Mouse (Mus musculus): ENCODE results near the gene Rap1b.

Rap1b gene

GRCm38 (mm10) chr10:117845597-117846259 is at the start of gene Rap1b:
Gene Rap1b, minus strand, starts transcription at chr10:117846035.
- peak; percentile 87 for DNase-seq (ENCODE audit: low read depth, low spot score)

DNA sequence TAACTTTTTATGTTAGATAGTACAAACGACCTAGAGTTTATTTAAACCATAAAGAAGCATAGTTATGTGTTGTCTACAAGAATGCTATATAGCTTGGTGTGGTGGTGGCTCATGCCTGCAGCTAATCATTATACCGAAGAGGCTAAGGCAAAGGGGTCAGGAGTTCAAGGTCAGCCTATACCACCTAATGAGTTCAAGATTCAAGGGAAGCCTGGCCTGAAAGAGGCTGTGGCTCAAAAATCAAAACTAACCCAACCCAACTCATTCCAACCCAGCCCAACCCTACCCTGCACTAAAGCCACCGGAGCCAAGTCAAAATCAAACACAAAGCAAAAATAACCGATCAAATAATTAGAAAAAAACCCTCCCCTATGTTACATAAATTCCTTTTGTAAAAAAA is 49.4 kb upstream of the Rap1b start:
- DNase-seq (ENCODE audit: low read depth, low spot score) = peak; percentile 65

DNA sequence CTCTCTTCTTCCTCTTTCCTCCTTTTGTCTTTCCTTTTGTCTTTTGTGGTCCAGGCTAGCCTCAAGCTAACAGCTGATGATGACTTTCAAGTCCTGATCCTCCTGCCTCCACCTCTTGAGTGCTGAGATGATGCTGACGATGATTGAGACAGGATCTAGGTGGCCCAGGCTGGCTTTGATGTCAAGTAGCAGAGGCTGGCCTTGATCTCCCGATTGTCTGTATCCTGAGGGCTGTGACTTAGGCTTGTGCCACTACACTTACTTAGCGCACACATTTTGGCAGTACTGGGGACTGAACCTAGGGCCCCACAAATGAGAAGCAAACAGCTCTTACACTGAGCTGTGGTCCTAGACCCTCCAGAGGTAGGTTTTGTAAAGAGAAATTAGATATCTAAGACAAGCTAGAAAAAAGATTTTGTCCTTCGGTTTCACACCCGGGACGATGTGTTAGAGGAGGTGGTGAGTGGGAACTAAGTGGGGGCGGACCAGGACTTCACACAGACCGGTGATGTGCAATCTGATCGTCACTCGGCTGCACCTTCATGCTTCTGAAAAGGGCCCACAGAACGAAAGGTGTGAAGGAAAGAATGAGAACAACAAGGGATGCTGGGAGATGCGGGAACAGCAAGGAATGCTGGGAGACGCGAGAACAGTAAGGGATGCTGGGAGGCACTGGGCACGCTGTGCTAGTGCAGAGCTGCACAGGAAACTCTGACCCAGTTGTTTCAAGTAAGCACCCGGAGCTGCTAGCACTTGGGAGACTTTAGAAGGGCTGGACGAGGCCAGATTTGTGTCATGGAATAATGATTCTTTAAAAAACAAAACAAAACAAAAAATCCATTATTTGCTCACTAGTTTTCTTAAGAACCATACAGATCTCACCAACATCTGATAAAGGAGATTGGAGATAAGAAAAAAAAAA is 48.5 kb upstream of the Rap1b start:
- peak; percentile 38 for DNase-seq (ENCODE audit: low read depth, low spot score)

- peak; percentile 39 for DNase-seq (ENCODE audit: low read depth, low spot score)
Measured at GRCm38 (mm10) chr10:117893128-117893527, 47.3 kb upstream of the Rap1b start.

GRCm38 (mm10) chr10:117891327-117891726 is 45.5 kb upstream of the Rap1b start:
- peak; percentile 95 for DNase-seq (ENCODE audit: low read depth, low spot score)

- DNase-seq (ENCODE audit: low read depth, low spot score) = no peak
Measured at GRCm38 (mm10) chr10:117888822-117889221, 43.0 kb upstream of the Rap1b start.

GRCm38 (mm10) chr10:117885358-117885757 is 39.5 kb upstream of the Rap1b start:
- DNase-seq (ENCODE audit: low read depth, low spot score) = no peak

GRCm38 (mm10) chr10:117884760-117885159 is 38.9 kb upstream of the Rap1b start:
- DNase-seq (ENCODE audit: low read depth, low spot score) = no peak

GRCm38 (mm10) chr10:117883438-117883837 is 37.6 kb upstream of the Rap1b start:
- no peak for DNase-seq (ENCODE audit: low read depth, low spot score)

- no peak for DNase-seq (ENCODE audit: low read depth, low spot score)
Measured at GRCm38 (mm10) chr10:117878628-117879027, 32.8 kb upstream of the Rap1b start.

DNA sequence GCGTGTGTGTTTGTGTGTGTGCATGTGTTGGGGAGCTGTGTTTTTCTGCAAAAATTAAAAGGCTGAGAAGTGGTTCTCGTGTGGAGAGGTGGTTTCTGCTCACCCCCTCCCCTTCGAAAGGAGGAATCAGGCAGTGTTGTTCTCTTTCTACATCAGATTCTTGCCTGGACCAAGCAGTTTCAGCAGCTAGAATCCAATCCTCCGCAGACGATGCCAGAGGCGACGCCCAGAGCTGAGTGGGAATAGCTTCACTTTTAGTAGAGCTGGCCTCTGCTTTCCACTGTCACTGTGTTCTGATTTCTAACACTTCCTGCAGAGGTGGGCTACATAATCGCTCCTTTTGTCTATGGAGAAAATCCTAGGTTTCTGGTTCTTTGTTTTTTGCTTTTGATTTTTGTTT is 31.0 kb upstream of the Rap1b start:
- DNase-seq (ENCODE audit: low read depth, low spot score) = no peak

- no peak for DNase-seq (ENCODE audit: low read depth, low spot score)
Measured at GRCm38 (mm10) chr10:117876400-117876799, 30.6 kb upstream of the Rap1b start.

- DNase-seq (ENCODE audit: low read depth, low spot score) = no peak
Measured at GRCm38 (mm10) chr10:117874936-117875335, 29.1 kb upstream of the Rap1b start.

DNA sequence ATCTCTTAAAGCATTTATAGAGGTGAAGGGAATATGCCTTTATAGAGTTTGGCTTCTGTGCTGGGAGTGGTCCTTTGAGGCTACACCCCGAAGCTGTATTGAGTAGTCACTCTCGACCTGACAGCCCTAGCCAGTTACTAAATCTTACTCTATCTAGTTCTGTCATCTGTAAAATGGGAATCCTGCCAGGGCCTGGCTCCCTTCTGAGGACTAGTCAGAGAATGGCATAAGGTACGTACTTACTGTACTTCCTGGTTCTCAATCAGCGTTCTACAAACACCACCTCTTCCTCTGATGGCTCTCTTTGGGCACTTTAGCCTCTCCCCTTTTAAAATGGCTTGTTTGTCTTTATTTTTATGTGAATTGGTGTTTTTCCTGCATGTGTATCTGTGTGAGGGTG is 28.1 kb upstream of the Rap1b start:
- no peak for DNase-seq (ENCODE audit: low read depth, low spot score)

DNA sequence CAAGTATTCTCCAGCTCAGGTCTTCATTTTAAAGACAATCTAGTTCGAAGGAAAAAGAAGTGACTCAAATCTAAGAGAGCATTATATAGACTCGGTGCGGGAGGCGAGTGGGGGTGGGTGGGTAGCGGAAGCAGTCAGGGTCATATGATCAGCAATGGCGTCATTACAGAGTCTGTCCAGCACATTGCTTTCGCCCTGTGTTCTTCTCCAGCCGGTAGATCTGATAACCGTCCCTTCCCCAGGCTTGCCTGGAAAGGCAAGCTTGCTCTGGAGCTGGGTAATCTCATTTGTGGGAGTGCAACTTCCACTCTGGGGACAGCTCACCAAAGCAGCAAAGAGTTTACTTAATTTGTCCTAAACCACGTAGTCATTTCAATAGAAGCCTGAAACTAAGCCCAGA is 26.6 kb upstream of the Rap1b start:
- no peak for DNase-seq (ENCODE audit: low read depth, low spot score)

DNA sequence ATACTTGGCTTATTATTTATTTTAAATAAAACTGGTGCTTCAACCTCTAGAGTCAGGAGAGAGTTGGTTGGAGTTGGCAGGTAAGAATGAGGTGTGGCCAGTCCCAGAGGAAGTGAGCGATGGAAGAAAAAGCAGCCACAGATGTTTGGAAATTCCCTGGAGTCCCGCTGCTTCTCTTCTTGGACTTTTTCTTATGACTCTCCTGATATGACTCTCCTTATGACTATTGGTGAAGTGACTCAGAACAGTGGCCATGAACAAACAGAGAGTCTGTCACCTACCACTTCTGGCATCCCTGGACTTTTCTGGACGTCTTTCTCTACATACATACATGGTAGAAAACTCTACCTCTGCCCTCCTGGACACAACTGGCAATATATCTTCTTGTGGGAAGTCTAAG is 21.5 kb upstream of the Rap1b start:
- DNase-seq (ENCODE audit: low read depth, low spot score) = no peak

- DNase-seq (ENCODE audit: low read depth, low spot score) = peak; percentile 57
Measured at GRCm38 (mm10) chr10:117866641-117867040, 20.8 kb upstream of the Rap1b start.

GRCm38 (mm10) chr10:117864695-117865094 is 18.9 kb upstream of the Rap1b start:
- no peak for DNase-seq (ENCODE audit: low read depth, low spot score)

- no peak for DNase-seq (ENCODE audit: low read depth, low spot score)
Measured at GRCm38 (mm10) chr10:117864251-117864650, 18.4 kb upstream of the Rap1b start.

DNA sequence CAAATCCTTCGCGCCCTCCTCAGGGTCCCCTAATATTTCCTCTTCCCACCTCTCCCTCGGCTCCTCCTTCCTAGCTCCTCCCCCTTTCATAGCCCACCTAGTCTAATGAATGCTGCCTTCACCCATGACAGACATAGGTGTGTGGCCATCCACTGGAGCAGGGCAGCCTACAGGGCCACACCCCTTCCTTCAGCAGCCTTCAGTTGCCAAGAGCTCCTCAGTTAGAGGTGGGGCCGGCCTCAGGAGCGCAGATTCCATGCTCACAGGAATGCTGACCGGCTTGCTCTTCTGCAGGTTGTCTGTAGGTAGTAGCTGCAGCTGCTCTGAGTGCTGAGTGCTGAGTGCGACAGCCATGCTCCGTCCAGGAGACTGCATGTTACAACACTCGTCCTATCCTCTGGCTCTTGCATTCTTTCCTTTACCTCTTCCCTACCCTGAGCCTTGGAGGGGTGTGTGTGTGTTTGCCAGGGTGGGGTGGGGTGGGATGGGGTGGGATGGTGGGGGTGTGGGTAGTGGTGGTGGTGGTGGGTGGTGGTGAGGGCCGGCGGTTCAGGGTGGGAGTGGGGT is 16.3 kb upstream of the Rap1b start:
- peak; percentile 68 for DNase-seq (ENCODE audit: low read depth, low spot score)

- DNase-seq (ENCODE audit: low read depth, low spot score) = no peak
Measured at GRCm38 (mm10) chr10:117860958-117861357, 15.1 kb upstream of the Rap1b start.

DNA sequence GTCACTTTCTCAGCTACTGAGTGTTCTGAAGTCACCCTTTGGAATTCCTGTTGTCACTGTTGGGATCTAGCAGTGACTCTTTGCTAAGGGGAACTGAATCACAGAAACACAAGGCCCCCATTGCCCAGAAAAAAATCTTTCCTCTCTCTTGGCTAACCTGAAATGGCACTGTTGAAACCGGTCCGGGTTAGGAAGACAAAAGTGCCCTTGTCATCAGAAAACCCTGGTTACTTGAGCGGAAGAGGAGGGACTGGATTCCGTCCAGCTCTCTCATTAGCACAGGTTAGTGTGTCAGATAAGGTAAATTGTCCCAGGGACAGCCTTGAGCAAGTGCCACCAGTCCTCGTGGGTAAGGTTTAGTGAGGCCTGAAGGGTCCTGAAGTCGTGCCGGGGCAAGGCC is 14.5 kb upstream of the Rap1b start:
- no peak for DNase-seq (ENCODE audit: low read depth, low spot score)

DNA sequence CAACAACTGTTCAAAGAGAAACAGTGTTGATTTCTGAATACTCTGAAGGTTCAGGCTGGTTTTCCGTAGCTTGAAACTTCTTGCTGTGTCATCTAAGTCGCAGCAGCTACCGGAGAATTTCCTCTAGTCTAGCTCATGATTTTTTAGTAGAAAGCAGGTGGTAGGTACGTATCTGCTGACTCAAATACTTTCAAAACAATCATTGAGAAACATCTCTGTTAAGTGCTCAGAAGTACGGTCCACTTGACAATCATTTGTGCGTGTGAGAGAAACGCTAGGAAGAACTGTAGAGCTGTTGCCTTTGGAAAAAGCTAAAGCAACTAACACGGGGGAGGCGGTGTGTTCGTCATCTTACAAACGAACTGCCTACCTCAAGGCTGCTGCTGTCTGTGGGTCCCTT is 14.0 kb upstream of the Rap1b start:
- no peak for DNase-seq (ENCODE audit: low read depth, low spot score)

Measured in ES-CJ7 (cell line).